Mouse (Mus musculus): ENCODE measurements at regions not wholly inside any gene's neighbourhood (a gene's known extent, or its start where the extent isn't known, plus 50 kb on each side); places are given as distances from the start of the nearest gene placed in this dataset.

DNA sequence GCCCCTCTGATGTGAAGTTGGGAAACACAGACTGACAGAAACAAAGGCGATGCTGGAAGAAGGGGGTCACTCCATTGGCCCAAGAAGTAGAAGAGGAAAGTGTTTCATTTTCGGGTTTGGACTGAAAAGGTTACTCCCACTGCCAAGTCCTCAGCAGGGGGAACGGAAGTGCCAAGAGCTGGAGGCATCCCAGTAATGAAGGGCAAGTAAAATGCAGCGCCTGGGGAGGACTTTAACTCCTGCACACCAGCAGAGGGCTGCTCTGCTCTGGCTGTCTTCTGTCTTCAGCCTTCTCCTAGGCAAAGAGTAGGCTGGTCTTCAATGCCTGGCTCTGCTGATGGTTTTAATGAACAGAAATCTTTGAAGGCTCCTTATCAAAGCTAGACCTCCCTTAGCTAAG lies 68.3 kb upstream of the Thumpd2 start:
- no peak overlapping the region for H3K4me3 ChIP-seq (ENCODE audit: insufficient read depth, low read length)

More for the DNA sequence above, 68.3 kb upstream of the Thumpd2 start:
- Histone ChIP-seq H3K4me1 (ENCODE audit: control insufficient read depth, insufficient read depth, low read length) (no peaks in the 10 kb centered on the region), H3K27ac (ENCODE audit: insufficient read depth, low read length) (no peak overlapping the region)
- TF ChIP-seq POLR2A (IDR thresholded peaks at IDR 0.05; ENCODE audit: low read depth, low read length): no peak
- no peak for TF ChIP-seq CTCF (IDR thresholded peaks at IDR 0.05; ENCODE audit: borderline replicate concordance, insufficient read depth, low read length)

All from embryonic fibroblast, embryonic 13.5 days (primary cell).